In the genomic region with DNA sequence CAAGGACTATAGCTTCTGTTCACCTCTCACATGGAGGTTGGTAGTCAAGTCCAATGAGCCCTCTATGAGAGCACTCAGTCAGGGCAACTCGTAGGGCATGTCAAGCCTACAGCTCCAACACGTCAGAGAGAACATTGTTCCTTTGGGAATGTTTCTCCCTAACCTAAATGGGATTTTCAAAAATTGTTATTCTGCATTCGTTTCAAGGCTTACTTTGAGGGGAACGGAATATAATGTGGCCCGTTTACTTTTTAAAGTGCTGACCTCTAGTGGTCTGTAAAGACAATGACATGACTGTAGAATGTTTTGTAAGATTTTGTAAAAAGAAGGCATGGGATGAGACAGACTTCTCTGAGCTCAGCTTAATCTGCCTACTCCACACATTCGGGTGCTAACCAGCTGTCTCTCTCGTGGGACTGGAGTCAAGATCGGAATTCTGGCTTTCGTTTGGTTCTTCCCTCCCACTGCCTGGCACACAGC, we compare ENCODE assay signal across 8 mouse cellular contexts. TPM values are rescaled to one million over a fixed set of nuclear protein-coding genes. Genes with fewer than 3 reads are reported as not detected.
DNase-seq lines count a peak whose midpoint lies in the region; ATAC-seq lines count a peak whose summit lies in the region.

No protein-coding gene starts in this region.

- H3K27me3 ChIP-seq in hindbrain, embryonic 11.5 days (ENCODE audit: control insufficient read depth, insufficient read depth, low read length) = no peaks in the 10 kb centered on the region
- no peaks in the 10 kb centered on the region for H3K27me3 ChIP-seq in hindbrain, embryonic 10.5 days (ENCODE audit: insufficient read depth, poor library complexity, severe bottlenecking)
- no peaks in the 10 kb centered on the region for H3K27me3 ChIP-seq in forebrain, embryonic 13.5 days
- no peaks in the 10 kb centered on the region for H3K27me3 ChIP-seq in midbrain, embryonic 16.5 days (ENCODE audit: control insufficient read depth, insufficient read depth, low read depth, low read length)

- peak; percentile 68; the same call in 1 of the 2 replicates for ATAC-seq in hindbrain, embryonic 11.5 days (ENCODE audit: low FRiP score)
- peak; percentile 88 for ATAC-seq in forebrain, embryonic 13.5 days
- peak; percentile 86 for ATAC-seq in midbrain, embryonic 16.5 days

- no peak overlapping the region for H3K4me3 ChIP-seq in hindbrain, embryonic 11.5 days (ENCODE audit: low read depth, low read length)
- H3K4me3 ChIP-seq in hindbrain, embryonic 10.5 days = no peak overlapping the region
- no peak overlapping the region for H3K4me3 ChIP-seq in forebrain, embryonic 13.5 days
- no peak overlapping the region for H3K4me3 ChIP-seq in midbrain, embryonic 16.5 days (ENCODE audit: low read depth, low read length)

- H3K4me1 ChIP-seq in hindbrain, embryonic 11.5 days (replicated peaks; ENCODE audit: control insufficient read depth, insufficient read depth, low read length) = no peaks in the 10 kb centered on the region
- H3K4me1 ChIP-seq in hindbrain, embryonic 10.5 days (replicated peaks) = no peaks in the 10 kb centered on the region
- no peaks in the 10 kb centered on the region for H3K4me1 ChIP-seq in forebrain, embryonic 13.5 days
- no peaks in the 10 kb centered on the region for H3K4me1 ChIP-seq in midbrain, embryonic 16.5 days (ENCODE audit: control insufficient read depth, insufficient read depth, low read length)

- no peak overlapping the region for H3K9ac ChIP-seq in hindbrain, embryonic 11.5 days (ENCODE audit: low read depth, low read length)
- no peak overlapping the region for H3K9ac ChIP-seq in forebrain, embryonic 13.5 days
- no peak overlapping the region for H3K9ac ChIP-seq in midbrain, embryonic 16.5 days (ENCODE audit: low read depth, low read length)

- peak; percentile 32 for DNase-seq in hindbrain, embryonic 11.5 days (ENCODE audit: low spot score)
- DNase-seq in hindbrain, embryonic 10.5 days (ENCODE audit: low spot score) = no peak
- peak; percentile 9 for DNase-seq in ES-CJ7 (ENCODE audit: low read depth, low spot score)
- peak; percentile 74 to 81 for DNase-seq in layer of hippocampus, adult 18-20 months (ENCODE audit: low spot score in 2 of 2)
- no peak for DNase-seq in adrenal gland, adult 8-10 months
- DNase-seq in urinary bladder, postnatal 25 days (ENCODE audit: low spot score) = no peak

- H3K27ac ChIP-seq in hindbrain, embryonic 11.5 days (ENCODE audit: low read depth, low read length) = no peak overlapping the region
- H3K27ac ChIP-seq in hindbrain, embryonic 10.5 days = no peak overlapping the region
- no peak overlapping the region for H3K27ac ChIP-seq in forebrain, embryonic 13.5 days
- H3K27ac ChIP-seq in midbrain, embryonic 16.5 days (ENCODE audit: low read length) = no peak overlapping the region

- 43% methylated on average over 9 of the region's 9 CpGs for WGBS in hindbrain, embryonic 11.5 days
- 49% methylated on average over 9 of the region's 9 CpGs for WGBS in hindbrain, embryonic 10.5 days
- WGBS in forebrain, embryonic 13.5 days = 36% methylated on average over 9 of the region's 9 CpGs
- 28% methylated on average over 9 of the region's 9 CpGs for WGBS in midbrain, embryonic 16.5 days

- no peaks in the 10 kb centered on the region for H3K9me3 ChIP-seq in hindbrain, embryonic 11.5 days (ENCODE audit: control insufficient read depth, low read length)
- H3K9me3 ChIP-seq in hindbrain, embryonic 10.5 days = no peaks in the 10 kb centered on the region
- H3K9me3 ChIP-seq in forebrain, embryonic 13.5 days (replicated peaks) = no peaks in the 10 kb centered on the region
- no peaks in the 10 kb centered on the region for H3K9me3 ChIP-seq in midbrain, embryonic 16.5 days (replicated peaks; ENCODE audit: control insufficient read depth, low read length, poor library complexity, severe bottlenecking)

- no peaks in the 10 kb centered on the region for H3K36me3 ChIP-seq in hindbrain, embryonic 11.5 days (ENCODE audit: control insufficient read depth, insufficient read depth, low read length)
- no peaks in the 10 kb centered on the region for H3K36me3 ChIP-seq in hindbrain, embryonic 10.5 days
- no peaks in the 10 kb centered on the region for H3K36me3 ChIP-seq in forebrain, embryonic 13.5 days (ENCODE audit: poor library complexity, severe bottlenecking)
- H3K36me3 ChIP-seq in midbrain, embryonic 16.5 days (ENCODE audit: control insufficient read depth, insufficient read depth, low read length) = no peaks in the 10 kb centered on the region

- no peak overlapping the region for H3K4me2 ChIP-seq in hindbrain, embryonic 11.5 days (replicated peaks; ENCODE audit: low read depth, low read length)
- H3K4me2 ChIP-seq in forebrain, embryonic 13.5 days = no peak overlapping the region
- H3K4me2 ChIP-seq in midbrain, embryonic 16.5 days (ENCODE audit: low read length) = no peak overlapping the region

RNA-seq across cellular contexts. Expression of a gene that starts 27.5 kb away (rescaled TPM):
- polyA plus RNA-seq in hindbrain, embryonic 11.5 days (2014; fragmentation: Nextera tagmentation; extraction: Ambion mirVana) = 7.4 and 9.4 TPM in 2 replicates
- 8.5 and 9.8 TPM in 2 replicates for polyA plus RNA-seq in hindbrain, embryonic 10.5 days (2016; fragmentation: Nextera tagmentation; extraction: Ambion mirVana)
- 8.7 and 10.0 TPM in 2 replicates for polyA plus RNA-seq in forebrain, embryonic 13.5 days (2015; fragmentation: Nextera tagmentation; extraction: Ambion mirVana)
- total RNA-seq in layer of hippocampus, adult 18-20 months (2021) = 10 to 100 TPM; 18.7 to 19.0 TPM
- 7.1 and 9.4 TPM in 2 replicates for polyA plus RNA-seq in midbrain, embryonic 16.5 days (2015; fragmentation: Nextera tagmentation; extraction: Ambion mirVana)
- 10 to 100 TPM; 14.3 to 31.6 (median 23.8) TPM for total RNA-seq in adrenal gland, adult 8-10 months (2022)

Comparison
In these comparisons a context has a peak if more than half of its experiments do, and no peak if none do; other contexts are left out.
1. DNase-seq: peak in hindbrain, embryonic 11.5 days (single experiment), ES-CJ7 (single experiment) and layer of hippocampus, adult 18-20 months (2 of 2); none in hindbrain, embryonic 10.5 days (single experiment), adrenal gland, adult 8-10 months (single experiment) and urinary bladder, postnatal 25 days (single experiment).
2. Peak in every context shown above with its lines, with median percentiles within 50 percentile points of each other: ATAC-seq.